Mouse (Mus musculus) limb, embryonic 14.5 days (tissue): Measurements from ENCODE around the gene Dnaic1. TPM values are rescaled to one million over a fixed set of nuclear protein-coding genes. Genes with fewer than 3 reads are reported as not detected.

ENCODE experiments used
- ATAC-seq: fragments of 200-750 bp; cut with Nextera tagmentation; 2 replicates; pipeline ENCODE4 v1.8.0; 2017; ENCODE audit warnings: low read depth, moderate number of reproducible peaks, moderate TSS enrichment; ENCODE audit not compliant: low FRiP score
- DNase-seq: peaks from one replicate; pipeline ENCODE4 v3.0.0-alpha.2; 2015; ENCODE audit warnings: low spot score
- H3K27ac ChIP-seq: fragments of 300-500 bp; sonication (generic); replicated peaks from 2 replicates; pipeline ENCODE4 v1.5.1; 2014; ENCODE audit warnings: low read depth, mild to moderate bottlenecking, low read length, moderate library complexity, mixed read lengths
- H3K27me3 ChIP-seq: fragments of 300-500 bp; sonication (generic); 2 replicates; pipeline ENCODE4 v1.6.1; 2014; ENCODE audit warnings: low read length, mixed read lengths; ENCODE audit not compliant: control insufficient read depth, insufficient read depth
- H3K36me3 ChIP-seq: fragments of 300-500 bp; sonication (generic); 2 replicates; pipeline ENCODE4 v1.6.1; 2014; ENCODE audit warnings: mild to moderate bottlenecking, low read length, moderate library complexity, mixed read lengths; ENCODE audit not compliant: control insufficient read depth, insufficient read depth
- H3K4me1 ChIP-seq: fragments of 300-500 bp; sonication (generic); 2 replicates; pipeline ENCODE4 v1.6.1; 2014; ENCODE audit warnings: antibody characterized with exemption, low read length, mixed read lengths; ENCODE audit not compliant: control insufficient read depth, insufficient read depth
- H3K4me2 ChIP-seq: fragments of 300-500 bp; sonication (generic); replicated peaks from 2 replicates; pipeline ENCODE4 v1.6.1; 2014; ENCODE audit warnings: low read depth, mild to moderate bottlenecking, low read length, moderate library complexity; ENCODE audit not compliant: severe bottlenecking
- H3K4me3 ChIP-seq: fragments of 300-500 bp; sonication (generic); replicated peaks from 2 replicates; pipeline ENCODE4 v1.5.1; 2014; ENCODE audit warnings: low read length
- H3K9ac ChIP-seq: fragments of 300-500 bp; sonication (generic); 2 replicates; pipeline ENCODE4 v1.6.1; 2014; ENCODE audit warnings: mild to moderate bottlenecking, low read depth, low read length, moderate library complexity; ENCODE audit not compliant: severe bottlenecking
- H3K9me3 ChIP-seq: fragments of 300-500 bp; sonication (generic); 2 replicates; pipeline ENCODE4 v1.6.1; 2016; ENCODE audit warnings: low read length; ENCODE audit not compliant: control insufficient read depth
- POLR2A ChIP-seq: fragments of 200-500 bp; IDR thresholded peaks from 2 replicates; pipeline ENCODE4 v1.8.0; 2012; ENCODE audit warnings: inconsistent platforms, mild to moderate bottlenecking, moderate library complexity, borderline replicate concordance; ENCODE audit not compliant: insufficient read depth, insufficient read length; ENCODE audit errors: extremely low read depth
- WGBS: fragments of 180-500 bp; shearing (Covaris S2); extraction: QIAGEN DNeasy Blood & Tissue Kit; methylation state at CpG from one replicate; pipeline ENCODE4 v1.1.7; 2014; 5-methylcytosine and 5-hydroxymethylcytosine counted together
- polyA plus RNA-seq, 2 experiments: library from polyadenylated mRNA; depleted of rRNA in 1 of 2; stranded (reverse) in 1 of 2; unstranded in 1 of 2; fragments of >200 nt; fragmentation: Nextera tagmentation in 1 of 2; extraction: Ambion mirVana in 1 of 2; gene quantifications; 2 replicates each; pipeline versions ENCODE4 v1.2.1 to v1.2.3; 2012 to 2014

Dnaic1 gene
- polyA plus RNA-seq, 2 experiments = 0.67 to 0.78 TPM

DNA sequence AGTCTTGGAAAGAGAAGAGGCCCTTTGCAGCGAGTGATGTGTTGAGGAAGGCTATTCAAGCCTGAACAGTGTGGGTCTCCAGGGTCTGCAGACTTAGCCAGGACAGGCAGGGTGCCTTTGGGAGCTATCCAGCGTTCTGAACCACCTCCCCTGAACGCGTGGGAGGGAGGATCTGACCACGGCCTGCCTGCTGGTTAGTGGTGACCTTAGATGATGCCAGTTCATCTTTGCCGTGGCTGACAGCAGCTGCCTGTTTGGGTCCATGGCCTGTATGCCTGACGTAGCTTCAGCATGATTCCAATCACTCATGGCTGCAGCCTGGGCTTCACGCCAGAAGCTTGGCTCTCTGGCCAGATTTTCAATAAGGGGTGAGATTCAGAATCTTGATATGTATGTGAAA is 23.6 kb upstream of the Dnaic1 start:
- H3K27ac ChIP-seq = no peak overlapping the region
- H3K27me3 ChIP-seq = no peaks in the 10 kb centered on the region
- H3K9me3 ChIP-seq = no peaks in the 10 kb centered on the region
- no peak overlapping the region for H3K4me2 ChIP-seq
- no peak for TF ChIP-seq POLR2A
- H3K36me3 ChIP-seq = no peaks in the 10 kb centered on the region
- 17% methylated on average over 8 of the region's 8 CpGs for WGBS
- H3K9ac ChIP-seq = no peak overlapping the region
- DNase-seq (peak; percentile 58), ATAC-seq (no peak)
- no peak overlapping the region for H3K4me3 ChIP-seq
- H3K4me1 ChIP-seq = no peaks in the 10 kb centered on the region

- no peak overlapping the region for H3K4me3 ChIP-seq
- no peaks in the 10 kb centered on the region for H3K4me1 ChIP-seq
- H3K27ac ChIP-seq = no peak overlapping the region
- 64% methylated on average over 1 of the region's 1 CpGs for WGBS
- H3K9ac ChIP-seq = no peak overlapping the region
- no peaks in the 10 kb centered on the region for H3K36me3 ChIP-seq
- no peaks in the 10 kb centered on the region; the same call in 1 of the 2 replicates for H3K27me3 ChIP-seq
- DNase-seq = no peak
- TF ChIP-seq POLR2A = no peak
- no peaks in the 10 kb centered on the region for H3K9me3 ChIP-seq
- no peak for ATAC-seq
- no peak overlapping the region for H3K4me2 ChIP-seq
Measured at GRCm38 (mm10) chr4:41547086-41547485, 22.5 kb upstream of the Dnaic1 start.

DNA sequence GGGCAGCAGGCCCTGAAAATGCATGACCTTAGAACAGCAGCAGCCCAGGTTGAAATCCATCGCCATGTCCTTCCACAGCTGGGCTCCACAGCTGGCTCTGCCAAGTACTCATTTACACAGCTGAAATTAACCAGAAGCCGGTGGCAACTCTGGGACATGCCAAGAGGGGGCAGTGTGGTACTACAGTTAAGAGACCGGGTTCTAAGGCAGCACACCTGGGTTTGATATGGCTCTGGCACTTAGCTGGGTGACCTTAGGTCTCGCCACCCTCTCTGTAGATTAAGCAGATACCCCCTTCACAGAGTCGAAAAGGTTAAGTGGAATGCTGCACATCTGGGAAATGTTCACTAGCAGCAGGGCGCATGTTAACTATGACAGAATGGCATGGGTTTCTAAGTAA is 17.0 kb upstream of the Dnaic1 start:
- H3K27me3 ChIP-seq = no peaks in the 10 kb centered on the region; the same call in 1 of the 2 replicates
- 15% methylated on average over 6 of the region's 6 CpGs for WGBS
- no peaks in the 10 kb centered on the region for H3K9me3 ChIP-seq
- H3K9ac ChIP-seq = no peak overlapping the region
- no peaks in the 10 kb centered on the region for H3K4me1 ChIP-seq
- TF ChIP-seq POLR2A = no peak
- H3K4me3 ChIP-seq = no peak overlapping the region
- no peak overlapping the region for H3K27ac ChIP-seq
- peak; percentile 79 for DNase-seq
- no peak for ATAC-seq
- H3K36me3 ChIP-seq = no peaks in the 10 kb centered on the region
- H3K4me2 ChIP-seq = no peak overlapping the region

DNA sequence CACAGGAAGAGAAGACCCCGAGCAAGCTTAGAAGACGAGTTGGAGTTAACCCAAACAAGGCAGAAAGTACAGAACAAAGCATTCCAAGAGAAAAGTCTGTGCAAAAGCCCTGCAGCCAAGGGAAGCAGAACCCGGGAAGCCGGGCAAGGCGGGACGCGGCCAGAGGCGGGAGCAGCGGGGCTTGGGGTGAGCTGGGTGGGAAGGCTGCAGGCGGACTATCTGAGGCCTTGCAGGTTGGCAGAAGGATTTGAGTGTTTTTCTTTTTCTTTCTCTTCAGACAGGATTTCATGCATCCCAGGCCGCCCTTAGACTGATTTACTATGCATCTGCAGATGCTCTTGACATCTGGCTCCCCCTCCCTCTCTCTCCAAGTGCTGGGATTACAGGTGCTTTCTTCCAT is 16.5 kb upstream of the Dnaic1 start:
- no peaks in the 10 kb centered on the region for H3K4me1 ChIP-seq
- H3K4me3 ChIP-seq = no peak overlapping the region
- no peak for TF ChIP-seq POLR2A
- H3K36me3 ChIP-seq = no peaks in the 10 kb centered on the region
- H3K27ac ChIP-seq = no peak overlapping the region
- no peaks in the 10 kb centered on the region; the same call in 1 of the 2 replicates for H3K27me3 ChIP-seq
- DNase-seq (no peak), ATAC-seq (no peak)
- no peaks in the 10 kb centered on the region for H3K9me3 ChIP-seq
- no peak overlapping the region for H3K4me2 ChIP-seq
- WGBS = 51% methylated on average over 11 of the region's 11 CpGs
- no peak overlapping the region for H3K9ac ChIP-seq

DNA sequence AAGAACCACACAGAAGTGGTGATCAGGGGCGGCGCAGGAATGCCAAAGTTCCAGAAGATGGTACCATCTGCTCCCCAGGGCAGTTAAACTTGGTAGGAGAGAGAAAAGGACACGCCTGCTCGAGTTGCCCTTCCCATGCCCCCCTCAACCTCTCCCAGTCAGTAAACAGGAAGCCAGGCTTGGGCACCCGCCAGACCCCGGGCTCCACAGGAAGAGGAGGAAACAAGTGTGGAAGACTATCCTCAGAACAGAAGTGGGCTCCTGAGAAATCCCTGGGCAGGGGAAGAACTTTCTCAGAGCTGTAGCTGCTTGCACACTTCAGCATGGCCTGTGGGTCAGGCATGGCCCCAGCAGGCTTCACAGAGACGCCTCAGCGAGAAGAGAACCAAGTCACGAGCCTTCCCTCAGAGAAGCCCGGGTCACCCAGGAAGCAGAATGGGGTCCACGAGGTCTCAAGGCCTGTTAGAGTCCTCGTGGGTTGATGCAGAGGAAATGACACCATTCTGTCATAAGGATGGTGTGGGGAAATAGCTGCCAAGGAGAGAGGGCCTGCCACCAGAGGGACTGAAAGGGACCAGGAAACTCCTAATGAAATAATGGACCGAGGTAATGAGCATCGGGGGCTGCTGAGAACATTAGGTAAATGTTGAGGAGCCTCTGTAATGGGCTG is 14.4 kb upstream of the Dnaic1 start:
- H3K9ac ChIP-seq = no peak overlapping the region
- H3K9me3 ChIP-seq = no peaks in the 10 kb centered on the region
- DNase-seq (no peak), ATAC-seq (no peak)
- H3K27ac ChIP-seq = no peak overlapping the region
- no peak for TF ChIP-seq POLR2A
- H3K4me1 ChIP-seq = no peaks in the 10 kb centered on the region
- H3K27me3 ChIP-seq = no peaks in the 10 kb centered on the region; the same call in 1 of the 2 replicates
- H3K36me3 ChIP-seq = no peaks in the 10 kb centered on the region
- no peak overlapping the region for H3K4me3 ChIP-seq
- 63% methylated on average over 14 of the region's 14 CpGs for WGBS
- H3K4me2 ChIP-seq = no peak overlapping the region
